Mouse (Mus musculus): ENCODE data around the gene Lipa. TPM values are rescaled to one million over a fixed set of nuclear protein-coding genes. Genes with fewer than 3 reads are reported as not detected.

Gene Lipa
- total RNA-seq (2021) = 10 to 100 TPM; 16.6 to 20.0 TPM
- long read RNA-seq, experiment 1, transcript Lipa-201 (10 exons, 2,969 nt) = major isoform, 14 of 17 reads
- long read RNA-seq, experiment 1, partial matches to known transcripts = 1 of 17 reads
- long read RNA-seq, experiment 1, other reads (novel, unspliced or antisense) = 1 of 17 reads
- long read RNA-seq, experiment 2, transcript Lipa-201 (10 exons, 2,969 nt) = major isoform, 19 of 20 reads
- long read RNA-seq, experiment 2, partial matches to known transcripts = 1 of 20 reads
- long read RNA-seq, experiment 2, other reads (novel, unspliced or antisense) = 0 of 20 reads

- no peak for TF ChIP-seq CTCF (conservative IDR thresholded peaks at IDR 0.05)
- Histone ChIP-seq H3K27ac (peak within 1 kb of the TSS; percentile 95), H3K4me3 (peak within 1 kb of the TSS; percentile 92)
- DNase-seq (ENCODE audit: low spot score in 2 of 2) = peak; percentile 94 to 96
Measured at GRCm38 (mm10) chr19:34526941-34527682, at the start of gene Lipa. Gene Lipa, minus strand, starts transcription at chr19:34527474.

GRCm38 (mm10) chr19:34573650-34574049, 46.4 kb upstream of the Lipa start:
- H3K27ac ChIP-seq = no peak overlapping the region
- no peak for TF ChIP-seq CTCF (conservative IDR thresholded peaks at IDR 0.05)
- no peak overlapping the region for H3K4me3 ChIP-seq
- no peak for DNase-seq (ENCODE audit: low spot score in 2 of 2)

- no peak for DNase-seq (ENCODE audit: low spot score in 2 of 2)
Measured at GRCm38 (mm10) chr19:34571080-34571479, 43.8 kb upstream of the Lipa start.

GRCm38 (mm10) chr19:34569896-34570476, 42.7 kb upstream of the Lipa start:
- no peak overlapping the region for H3K27ac ChIP-seq
- TF ChIP-seq CTCF (conservative IDR thresholded peaks at IDR 0.05) = no peak
- no peak for DNase-seq (ENCODE audit: low spot score in 2 of 2)
- H3K4me3 ChIP-seq = no peak overlapping the region

More at GRCm38 (mm10) chr19:34571080-34571479, 43.8 kb upstream of the Lipa start:
- H3K27ac ChIP-seq = no peak overlapping the region
- H3K4me3 ChIP-seq = no peak overlapping the region
- TF ChIP-seq CTCF (conservative IDR thresholded peaks at IDR 0.05) = no peak

- Histone ChIP-seq H3K4me3 (no peak overlapping the region), H3K27ac (no peak overlapping the region)
- TF ChIP-seq CTCF (conservative IDR thresholded peaks at IDR 0.05) = no peak
- no peak for DNase-seq (ENCODE audit: low spot score in 2 of 2)
Measured at GRCm38 (mm10) chr19:34568988-34569895, 42.0 kb upstream of the Lipa start.

GRCm38 (mm10) chr19:34566178-34566784, 39.0 kb upstream of the Lipa start:
- no peak for TF ChIP-seq CTCF (conservative IDR thresholded peaks at IDR 0.05)
- no peak overlapping the region for H3K4me3 ChIP-seq
- H3K27ac ChIP-seq = no peak overlapping the region
- no peak for DNase-seq (ENCODE audit: low spot score in 2 of 2)

- no peak for TF ChIP-seq CTCF (conservative IDR thresholded peaks at IDR 0.05)
- H3K27ac ChIP-seq = no peak overlapping the region
- no peak for DNase-seq (ENCODE audit: low spot score in 2 of 2)
- no peak overlapping the region for H3K4me3 ChIP-seq
Measured at GRCm38 (mm10) chr19:34562556-34562955, 35.3 kb upstream of the Lipa start.

- no peak for TF ChIP-seq CTCF (conservative IDR thresholded peaks at IDR 0.05)
- Histone ChIP-seq H3K4me3 (no peak overlapping the region), H3K27ac (no peak overlapping the region)
- no peak for DNase-seq (ENCODE audit: low spot score in 2 of 2)
Measured at GRCm38 (mm10) chr19:34556621-34557020, 29.3 kb upstream of the Lipa start.

GRCm38 (mm10) chr19:34554061-34554460, 26.8 kb upstream of the Lipa start:
- DNase-seq (ENCODE audit: low spot score in 2 of 2) = no peak
- TF ChIP-seq CTCF (conservative IDR thresholded peaks at IDR 0.05) = no peak
- no peak overlapping the region for H3K4me3 ChIP-seq
- no peak overlapping the region for H3K27ac ChIP-seq

GRCm38 (mm10) chr19:34553522-34553921, 26.2 kb upstream of the Lipa start:
- H3K4me3 ChIP-seq = no peak overlapping the region
- peak overlapping the region; percentile 43; the same call in 1 of the 2 replicates for H3K27ac ChIP-seq
- no peak for DNase-seq (ENCODE audit: low spot score in 2 of 2)
- TF ChIP-seq CTCF (conservative IDR thresholded peaks at IDR 0.05) = no peak

GRCm38 (mm10) chr19:34553021-34553420, 25.7 kb upstream of the Lipa start:
- H3K4me3 ChIP-seq = no peak overlapping the region
- TF ChIP-seq CTCF (conservative IDR thresholded peaks at IDR 0.05) = no peak
- DNase-seq (ENCODE audit: low spot score in 2 of 2) = no peak
- H3K27ac ChIP-seq = peak overlapping the region; percentile 43; the same call in 1 of the 2 replicates

GRCm38 (mm10) chr19:34551981-34552380, 24.7 kb upstream of the Lipa start:
- DNase-seq (ENCODE audit: low spot score in 2 of 2) = no peak
- Histone ChIP-seq H3K27ac (no peak overlapping the region; the same call in 1 of the 2 replicates), H3K4me3 (no peak overlapping the region)
- TF ChIP-seq CTCF (conservative IDR thresholded peaks at IDR 0.05) = 0 out of 2 replicates have a peak, but pooled peaks have one; percentile 20

Data from layer of hippocampus, adult 2 months (tissue).